Mouse (Mus musculus) limb, embryonic 10.5 days (tissue): Measurements from ENCODE around the gene Ndufb7. TPM values are rescaled to one million over a fixed set of nuclear protein-coding genes. Genes with fewer than 3 reads are reported as not detected.
"Not testable (repeated sequence)": the region's sequence is repeated elsewhere in the genome, so short reads cannot be mapped to it uniquely, and the experiment has no call there.

Experiments
- DNase-seq: peaks from one replicate; pipeline ENCODE4 v3.0.0-alpha.2; 2017; ENCODE audit warnings: low spot score
- H3K27ac ChIP-seq: fragments of 300-500 bp; sonication (generic); 2 replicates; pipeline ENCODE4 v1.5.1; 2016; ENCODE audit warnings: mild to moderate bottlenecking
- H3K27me3 ChIP-seq: fragments of 300-500 bp; sonication (generic); 2 replicates; pipeline ENCODE4 v1.6.1; 2016; ENCODE audit warnings: low read depth, mild to moderate bottlenecking; ENCODE audit not compliant: poor library complexity, severe bottlenecking
- H3K36me3 ChIP-seq: fragments of 300-500 bp; sonication (generic); 2 replicates; pipeline ENCODE4 v1.6.1; 2016; ENCODE audit warnings: mild to moderate bottlenecking, moderate library complexity
- H3K4me1 ChIP-seq: fragments of 300-500 bp; sonication (generic); 2 replicates; pipeline ENCODE4 v1.6.1; 2016
- H3K4me3 ChIP-seq: fragments of 300-500 bp; sonication (generic); 2 replicates; pipeline ENCODE4 v1.5.1; 2016; ENCODE audit warnings: mild to moderate bottlenecking, moderate library complexity
- H3K9me3 ChIP-seq: fragments of 300-500 bp; sonication (generic); replicated peaks from 2 replicates; pipeline ENCODE4 v1.6.1; 2016; ENCODE audit warnings: mild to moderate bottlenecking
- WGBS: fragments of 180-500 bp; shearing (Covaris S2); methylation state at CpG from one replicate; pipeline ENCODE4 v1.1.7; 2016; 5-methylcytosine and 5-hydroxymethylcytosine counted together
- polyA plus RNA-seq: library from polyadenylated mRNA; unstranded; fragments of >200 nt; fragmentation: Nextera tagmentation; extraction: Ambion mirVana; gene quantifications from 2 replicates; pipeline ENCODE4 v1.2.1, GENCODE M21; 2016

Gene Ndufb7
- 316 and 317 TPM in 2 replicates for polyA plus RNA-seq

- Histone ChIP-seq H3K27ac (peak within 1 kb of the TSS; percentile 94), H3K27me3 (no peaks in the 10 kb centered on the region), H3K4me1 (peaks cover 16% of the 10 kb centered on the region), H3K36me3 (peaks cover 33% of the 10 kb centered on the region), H3K9me3 (no peaks in the 10 kb centered on the region), H3K4me3 (peak within 1 kb of the TSS; percentile 86)
- WGBS: under 1% methylated on average over 48 of the region's 48 CpGs
- peak; percentile 98 for DNase-seq
These were observed at the start of gene Ndufb7 for GRCm38 (mm10) chr8:83566469-83567395. Gene Ndufb7 (plus strand): TSS chr8:83566671.

GRCm38 (mm10) chr8:83520432-83520831 lies 46.0 kb upstream of the Ndufb7 start:
- WGBS: 76% methylated on average over 3 of the region's 3 CpGs
- no peaks in the 10 kb centered on the region for H3K9me3 ChIP-seq
- no peak for DNase-seq
- no peaks in the 10 kb centered on the region for H3K4me1 ChIP-seq
- no peaks in the 10 kb centered on the region for H3K27me3 ChIP-seq
- no peak overlapping the region for H3K4me3 ChIP-seq
- H3K36me3 ChIP-seq: no peaks in the 10 kb centered on the region
- H3K27ac ChIP-seq: no peak overlapping the region

GRCm38 (mm10) chr8:83520907-83521306 lies 45.6 kb upstream of the Ndufb7 start:
- 83% methylated on average over 3 of the region's 3 CpGs for WGBS
- not testable (repeated sequence) for H3K4me1 ChIP-seq, DNase-seq, H3K9me3 ChIP-seq, H3K4me3 ChIP-seq, H3K27ac ChIP-seq, H3K36me3 ChIP-seq, H3K27me3 ChIP-seq

GRCm38 (mm10) chr8:83521310-83521709 lies 45.2 kb upstream of the Ndufb7 start:
- no peaks in the 10 kb centered on the region for H3K27me3 ChIP-seq
- no peak for DNase-seq
- WGBS: 39% methylated on average over 1 of the region's 1 CpGs

GRCm38 (mm10) chr8:83534802-83535201 lies 31.7 kb upstream of the Ndufb7 start:
- DNase-seq: no peak
- WGBS: 86% methylated on average over 2 of the region's 2 CpGs
- Histone ChIP-seq H3K9me3 (no peaks in the 10 kb centered on the region), H3K4me1 (no peaks in the 10 kb centered on the region), H3K4me3 (no peak overlapping the region), H3K27ac (no peak overlapping the region), H3K27me3 (no peaks in the 10 kb centered on the region), H3K36me3 (no peaks in the 10 kb centered on the region)

More at GRCm38 (mm10) chr8:83521310-83521709, 45.2 kb upstream of the Ndufb7 start:
- Histone ChIP-seq H3K27ac (no peak overlapping the region), H3K36me3 (no peaks in the 10 kb centered on the region), H3K4me3 (no peak overlapping the region), H3K9me3 (no peaks in the 10 kb centered on the region), H3K4me1 (no peaks in the 10 kb centered on the region)

- H3K4me1 ChIP-seq: no peaks in the 10 kb centered on the region
- no peaks in the 10 kb centered on the region for H3K9me3 ChIP-seq
- WGBS: 78% methylated on average over 3 of the region's 3 CpGs
- DNase-seq: no peak
- no peaks in the 10 kb centered on the region for H3K36me3 ChIP-seq
- H3K27ac ChIP-seq: no peak within 1 kb of the TSS
- H3K4me3 ChIP-seq: no peak within 1 kb of the TSS
- H3K27me3 ChIP-seq: no peaks in the 10 kb centered on the region
These were observed 30.7 kb upstream of the Ndufb7 start, which contains the start of gene Olfr370 for GRCm38 (mm10) chr8:83535736-83536135. Gene Olfr370 (plus strand): TSS chr8:83535780.

- no peaks in the 10 kb centered on the region for H3K9me3 ChIP-seq
- H3K4me1 ChIP-seq: peaks cover 9% of the 10 kb centered on the region
- DNase-seq: no peak
- no peak overlapping the region for H3K27ac ChIP-seq
- WGBS: 91% methylated on average over 3 of the region's 3 CpGs
- H3K27me3 ChIP-seq: no peaks in the 10 kb centered on the region
- H3K4me3 ChIP-seq: no peak overlapping the region
- no peaks in the 10 kb centered on the region for H3K36me3 ChIP-seq
These were observed 3.8 kb upstream of the Ndufb7 start for GRCm38 (mm10) chr8:83562669-83563068.

- no peak overlapping the region for H3K27ac ChIP-seq
- H3K4me3 ChIP-seq: no peak overlapping the region
- no peaks in the 10 kb centered on the region for H3K27me3 ChIP-seq
- no peaks in the 10 kb centered on the region for H3K36me3 ChIP-seq
- DNase-seq: no peak
- 77% methylated on average over 4 of the region's 4 CpGs for WGBS
- no peaks in the 10 kb centered on the region for H3K9me3 ChIP-seq
- H3K4me1 ChIP-seq: peaks cover 15% of the 10 kb centered on the region
These were observed 3.2 kb upstream of the Ndufb7 start for GRCm38 (mm10) chr8:83563246-83563645.

- no peak for DNase-seq
- H3K27me3 ChIP-seq: no peaks in the 10 kb centered on the region
- H3K36me3 ChIP-seq: peaks cover 24% of the 10 kb centered on the region
- H3K4me1 ChIP-seq: peaks cover 16% of the 10 kb centered on the region
- WGBS: 75% methylated on average over 9 of the region's 9 CpGs
- no peak overlapping the region for H3K4me3 ChIP-seq
- H3K9me3 ChIP-seq: no peaks in the 10 kb centered on the region
- no peak overlapping the region for H3K27ac ChIP-seq
These were observed 618 bp upstream of the Ndufb7 start for GRCm38 (mm10) chr8:83565731-83566375.

- Histone ChIP-seq H3K27me3 (no peaks in the 10 kb centered on the region), H3K4me1 (peaks cover 16% of the 10 kb centered on the region), H3K27ac (no peak overlapping the region), H3K4me3 (peak overlapping the region; percentile 86), H3K9me3 (no peaks in the 10 kb centered on the region), H3K36me3 (peaks cover 42% of the 10 kb centered on the region)
- WGBS: 75% methylated on average over 3 of the region's 3 CpGs
- no peak for DNase-seq
These were observed 1.2 kb downstream of the Ndufb7 start for GRCm38 (mm10) chr8:83567668-83568067.

- Histone ChIP-seq H3K4me1 (peaks cover 16% of the 10 kb centered on the region), H3K9me3 (no peaks in the 10 kb centered on the region), H3K27ac (no peak overlapping the region), H3K4me3 (peak overlapping the region; percentile 86; the same call in 1 of the 2 replicates), H3K36me3 (peaks cover 47% of the 10 kb centered on the region), H3K27me3 (no peaks in the 10 kb centered on the region)
- 79% methylated on average over 5 of the region's 5 CpGs for WGBS
- no peak for DNase-seq
These were observed 1.7 kb downstream of the Ndufb7 start for GRCm38 (mm10) chr8:83568128-83568527.

GRCm38 (mm10) chr8:83568755-83569154 lies 2.3 kb downstream of the Ndufb7 start:
- Histone ChIP-seq H3K9me3 (no peaks in the 10 kb centered on the region), H3K36me3 (peaks cover 53% of the 10 kb centered on the region), H3K27me3 (no peaks in the 10 kb centered on the region), H3K27ac (no peak overlapping the region), H3K4me3 (no peak overlapping the region), H3K4me1 (peaks cover 18% of the 10 kb centered on the region)
- 71% methylated on average over 5 of the region's 5 CpGs for whole genome bisulfite sequencing
- no peak for DNase-seq

- no peak overlapping the region for H3K4me3 ChIP-seq
- H3K9me3 ChIP-seq: no peaks in the 10 kb centered on the region
- no peaks in the 10 kb centered on the region for H3K27me3 ChIP-seq
- H3K36me3 ChIP-seq: peaks cover 57% of the 10 kb centered on the region
- peaks cover 18% of the 10 kb centered on the region for H3K4me1 ChIP-seq
- H3K27ac ChIP-seq: no peak overlapping the region
- DNase-seq: no peak
- WGBS: 83% methylated on average over 4 of the region's 4 CpGs
These were observed 2.7 kb downstream of the Ndufb7 start for GRCm38 (mm10) chr8:83569165-83569564.
